Mouse (Mus musculus) kidney, adult 9 months (tissue): ENCODE measurements around the gene 1700012B09Rik.

Experiments
- DNase-seq: peaks from one replicate; pipeline ENCODE4 v3.0.0; 2022

The 1700012B09Rik gene

DNA sequence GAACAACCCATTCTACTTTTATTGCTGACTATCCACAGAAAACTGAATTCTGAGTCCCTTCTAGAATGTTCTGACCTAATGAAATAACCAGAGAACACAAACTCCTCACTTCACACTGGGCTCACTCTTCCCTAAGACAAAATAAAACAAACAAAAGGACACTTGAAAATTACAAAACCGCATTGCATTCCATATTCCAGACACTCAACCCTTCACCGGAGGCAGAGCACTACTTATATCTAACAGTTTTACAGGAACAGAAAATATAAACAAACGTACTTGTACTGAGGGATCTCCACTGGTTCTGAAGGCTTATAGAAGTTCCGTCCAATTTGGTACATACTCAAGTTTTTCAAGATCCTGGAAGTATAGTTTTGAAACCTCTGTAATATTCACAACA lies 42.5 kb downstream of the 1700012B09Rik start:
- DNase-seq, result no peak

DNA sequence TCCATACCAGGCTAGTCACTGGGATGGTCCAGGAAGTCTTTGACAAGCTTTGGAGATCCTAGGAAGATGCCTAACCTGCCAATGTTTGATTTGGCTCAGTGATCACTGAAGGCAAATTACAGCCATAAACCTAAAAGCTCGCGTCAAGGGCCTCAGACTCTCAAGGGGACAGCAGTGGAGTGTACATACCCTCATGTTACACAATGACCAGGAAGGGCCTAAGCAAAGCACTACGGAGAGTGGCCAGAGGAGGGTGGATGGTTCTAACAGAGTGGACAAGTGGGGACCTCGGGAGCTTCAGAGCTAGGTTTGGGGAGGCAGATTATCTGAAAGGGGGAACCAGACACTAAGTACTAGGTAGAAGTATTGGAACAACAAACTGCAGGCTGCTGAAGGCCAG lies 44.2 kb downstream of the 1700012B09Rik start:
- no peak for DNase-seq

DNA sequence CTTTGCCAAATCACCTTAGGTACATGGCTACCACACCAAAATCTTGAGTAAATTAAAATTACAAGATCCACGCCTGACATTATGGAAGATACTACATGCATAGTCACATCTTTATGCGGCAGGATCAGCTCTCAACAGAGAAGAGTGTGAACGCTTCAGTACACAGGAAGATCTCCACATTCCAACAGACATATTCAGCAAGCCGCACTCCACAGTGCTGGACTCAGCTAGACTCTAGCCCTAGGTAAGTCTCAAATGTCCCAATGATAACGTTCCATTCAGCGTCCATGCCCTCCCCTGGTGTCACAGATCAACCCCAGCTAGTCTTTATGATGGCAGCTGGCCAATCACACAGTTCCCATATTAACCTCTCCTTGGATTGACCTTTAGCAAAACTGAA lies 44.8 kb downstream of the 1700012B09Rik start:
- DNase-seq, result no peak

DNA sequence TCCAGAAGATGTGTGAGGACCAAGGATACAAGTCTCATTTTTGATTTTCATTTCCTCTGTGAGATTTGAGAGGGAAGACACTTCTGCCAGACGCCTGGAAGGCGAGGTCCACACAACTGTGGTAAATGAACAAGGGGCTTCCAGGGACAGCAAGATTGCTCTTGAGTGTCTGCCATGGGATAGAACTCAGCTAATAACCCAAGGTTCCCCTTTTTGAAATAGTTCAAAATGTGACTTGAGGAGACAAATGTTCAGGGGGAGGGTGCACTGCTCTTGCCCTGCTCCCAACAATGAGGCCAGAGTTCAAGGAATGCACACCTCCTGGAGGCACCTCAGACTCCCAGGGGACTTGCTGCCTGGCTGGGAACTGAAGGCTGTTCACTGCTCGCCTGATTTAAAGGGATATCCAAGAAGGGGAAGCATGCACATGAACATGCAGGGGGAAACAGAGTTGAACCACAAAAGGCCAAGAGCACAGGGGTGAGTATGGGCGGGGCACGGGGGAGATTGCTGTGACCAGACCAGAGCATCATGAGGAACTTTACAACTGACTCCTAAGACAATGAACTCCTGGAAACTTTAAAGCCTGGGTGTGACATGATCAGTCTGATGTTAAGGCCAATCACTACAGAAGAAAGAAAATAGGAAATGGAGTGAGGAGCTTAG lies 45.9 kb downstream of the 1700012B09Rik start:
- no peak for DNase-seq

DNA sequence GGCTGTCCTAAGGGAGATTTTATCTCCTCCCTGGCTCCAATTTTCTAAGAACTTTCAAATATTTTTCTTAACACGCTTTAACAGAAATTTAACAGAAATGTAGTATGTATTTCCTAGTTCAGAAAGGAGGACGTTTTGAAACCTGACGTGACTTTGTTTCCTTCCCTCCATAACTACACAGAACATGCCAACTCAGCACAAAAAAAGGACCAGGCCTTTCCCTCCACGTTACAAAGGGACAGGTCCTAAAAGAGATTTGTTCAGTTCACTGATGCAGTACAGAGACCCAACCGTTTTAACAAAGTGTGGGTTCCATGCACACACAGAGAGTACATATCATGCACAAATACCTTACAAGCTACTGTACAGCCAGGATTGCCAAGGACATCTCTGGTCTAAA lies 49.2 kb downstream of the 1700012B09Rik start:
- no peak for DNase-seq

DNA sequence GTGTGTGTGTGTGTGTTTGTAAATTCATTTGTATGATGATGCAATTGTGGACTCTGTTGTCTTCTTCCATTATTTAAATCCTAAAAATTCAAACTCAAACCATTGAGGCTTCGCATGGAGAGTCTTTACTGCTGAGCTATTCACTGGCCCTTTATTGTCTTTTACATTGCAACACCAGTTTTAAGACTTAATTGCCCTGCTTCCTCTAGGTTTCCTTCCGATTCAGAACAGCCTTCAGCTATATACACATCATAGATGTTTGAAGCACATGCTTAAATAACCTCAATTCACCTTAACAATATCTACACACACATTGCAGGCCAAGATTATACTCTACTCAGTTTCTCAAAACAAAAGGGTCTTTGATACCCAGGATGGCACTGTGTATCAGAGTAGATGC lies 50.4 kb downstream of the 1700012B09Rik start:
- DNase-seq, result no peak

DNA sequence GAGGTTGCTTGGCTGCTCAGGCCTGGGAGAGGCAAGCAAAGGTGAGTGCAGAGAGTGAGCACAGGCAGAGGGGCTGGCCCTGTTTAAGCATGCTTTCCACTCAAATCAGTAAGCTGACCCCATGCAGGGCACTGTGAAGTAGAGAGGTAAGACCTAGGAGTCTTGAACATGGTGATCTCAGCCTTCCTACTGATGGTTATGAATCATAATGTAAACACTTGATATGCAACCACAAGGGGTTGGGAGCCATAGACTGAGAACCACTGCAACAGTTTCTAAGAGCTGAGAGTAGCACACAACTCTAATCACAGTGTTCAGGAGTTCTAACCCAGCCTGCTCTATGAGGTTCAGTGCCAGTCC lies 52.5 kb downstream of the 1700012B09Rik start:
- no peak for DNase-seq

DNA sequence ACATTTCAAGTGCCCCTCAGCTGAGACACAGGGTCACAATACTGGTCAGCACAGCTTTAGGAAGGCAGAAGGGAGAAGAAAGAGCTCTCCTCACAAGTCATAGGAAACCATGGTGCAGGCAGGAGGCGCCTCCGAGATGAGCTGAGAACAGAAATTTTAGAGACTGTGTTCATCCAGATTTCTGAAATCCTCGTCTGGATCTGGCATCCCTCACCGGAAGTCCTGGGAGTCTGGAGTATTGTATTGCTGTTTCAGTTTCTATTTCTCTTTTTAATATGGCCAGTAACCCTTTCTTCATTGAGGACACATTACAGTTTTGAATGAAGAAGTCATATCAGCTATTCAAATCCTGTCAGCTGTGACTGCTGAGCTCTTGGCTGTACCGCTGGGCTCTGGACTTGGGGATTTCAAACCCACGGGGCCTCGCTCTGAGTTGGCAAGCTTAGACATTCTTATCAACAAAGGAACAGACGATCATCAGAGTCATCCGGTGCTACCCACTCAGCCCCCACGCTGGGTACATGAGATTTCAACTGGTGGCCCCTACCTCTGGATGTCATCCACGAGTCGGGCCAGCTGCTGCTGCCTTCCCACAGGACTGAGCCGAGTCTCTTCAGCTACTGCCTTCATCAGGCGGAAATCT lies 53.0 kb downstream of the 1700012B09Rik start:
- peak; percentile 43 for DNase-seq

DNA sequence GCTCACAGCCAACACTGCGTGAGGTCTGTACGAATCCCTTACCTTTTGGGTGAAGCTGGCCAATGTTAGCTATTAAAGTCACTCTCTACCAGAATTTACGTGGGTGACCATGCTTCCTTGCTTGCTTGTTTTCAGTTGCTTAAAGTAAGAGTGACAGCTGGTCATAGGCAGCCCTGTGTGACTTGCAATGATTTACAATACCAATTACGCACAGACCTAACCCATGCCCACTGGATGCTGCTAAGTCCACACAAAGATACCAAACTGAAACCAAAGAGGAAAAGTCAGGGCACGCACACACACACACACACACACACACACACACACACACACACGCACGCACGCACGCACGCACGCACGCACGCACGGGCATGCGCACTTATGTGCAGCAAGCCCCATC lies 55.6 kb downstream of the 1700012B09Rik start:
- no peak for DNase-seq

DNA sequence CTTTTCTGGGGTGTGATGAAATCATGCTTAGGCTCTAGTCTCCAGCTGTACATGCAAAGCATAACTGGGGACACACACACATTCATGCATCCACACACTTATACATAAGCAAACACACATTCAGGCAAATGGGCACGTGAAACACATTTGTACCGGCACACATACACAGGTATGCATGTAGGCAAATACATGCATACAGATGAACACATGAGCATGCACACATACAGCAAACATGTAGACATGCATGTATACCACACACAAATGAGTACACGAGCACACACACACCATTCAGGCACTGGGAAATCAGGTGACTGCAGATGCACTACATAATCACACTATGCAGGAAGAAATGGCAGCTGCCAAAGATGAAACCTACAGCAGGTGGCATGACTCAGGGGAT lies 59.9 kb downstream of the 1700012B09Rik start:
- DNase-seq, result no peak
